Mouse (Mus musculus) intestine, postnatal 0 days (tissue): ENCODE data around the gene Gm9918. TPM values are rescaled to one million over a fixed set of nuclear protein-coding genes. Genes with fewer than 3 reads are reported as not detected.

Source experiments
- ATAC-seq: fragments of 200-750 bp; cut with Nextera tagmentation; 2 replicates; pipeline ENCODE4 v1.8.0; 2017; ENCODE audit warnings: mild to moderate bottlenecking, moderate TSS enrichment, moderate library complexity
- H3K27ac ChIP-seq: fragments of 300-500 bp; sonication (generic); 2 replicates; pipeline ENCODE4 v1.5.1; 2014; ENCODE audit warnings: mild to moderate bottlenecking, low read depth, low read length, moderate library complexity
- H3K27me3 ChIP-seq: fragments of 300-500 bp; sonication (generic); replicated peaks from 2 replicates; pipeline ENCODE4 v1.6.1; 2014; ENCODE audit warnings: low read length, mixed read lengths; ENCODE audit not compliant: control insufficient read depth, insufficient read depth
- H3K36me3 ChIP-seq: fragments of 300-500 bp; sonication (generic); 2 replicates; pipeline ENCODE4 v1.6.1; 2014; ENCODE audit warnings: mild to moderate bottlenecking, moderate library complexity; ENCODE audit not compliant: control insufficient read depth, insufficient read depth
- H3K4me1 ChIP-seq: fragments of 300-500 bp; sonication (generic); replicated peaks from 2 replicates; pipeline ENCODE4 v1.6.1; 2014; ENCODE audit warnings: antibody characterized with exemption, low read length, mixed read lengths; ENCODE audit not compliant: control insufficient read depth, insufficient read depth
- H3K4me2 ChIP-seq: fragments of 300-500 bp; sonication (generic); replicated peaks from 2 replicates; pipeline ENCODE4 v1.6.1; 2014; ENCODE audit warnings: low read depth, mild to moderate bottlenecking, moderate library complexity
- H3K4me3 ChIP-seq: fragments of 300-500 bp; sonication (generic); 2 replicates; pipeline ENCODE4 v1.5.1; 2014; ENCODE audit warnings: low read depth, low read length
- H3K9ac ChIP-seq: fragments of 300-500 bp; sonication (generic); 2 replicates; pipeline ENCODE4 v1.6.1; 2014; ENCODE audit warnings: mild to moderate bottlenecking, low read depth, low read length
- H3K9me3 ChIP-seq: fragments of 300-500 bp; sonication (generic); 2 replicates; pipeline ENCODE4 v1.6.1; 2016; ENCODE audit warnings: mixed run types; ENCODE audit not compliant: control insufficient read depth
- CTCF ChIP-seq: sonication (generic); IDR thresholded peaks from 2 replicates; pipeline ENCODE4 v1.5.1; 2016; ENCODE audit warnings: low read depth, mild to moderate bottlenecking, control low read depth, antibody characterized with exemption, moderate library complexity
- WGBS: fragments of 180-500 bp; shearing (Covaris S2); extraction: QIAGEN DNeasy Blood & Tissue Kit; methylation state at CpG from one replicate; pipeline ENCODE4 v1.1.7; 2014; 5-methylcytosine and 5-hydroxymethylcytosine counted together
- polyA plus RNA-seq: library from polyadenylated mRNA; unstranded; fragments of >200 nt; fragmentation: Nextera tagmentation; extraction: Ambion mirVana; gene quantifications from 2 replicates; pipeline ENCODE4 v1.2.1, GENCODE M21; 2015

Gm9918 gene
- polyA plus RNA-seq, 1 experiment from 2014 or later, result not detected

GRCm38 (mm10) chr15:102295633-102296367 is 25.4 kb downstream of the Gm9918 start, which contains the start of gene Espl1:
Gene Espl1 (plus strand): TSS chr15:102296266.
- peak; percentile 94 for ATAC-seq
- TF ChIP-seq CTCF, result no peak
- Histone ChIP-seq H3K4me1 (peaks cover 4% of the 10 kb centered on the region; the same call in 1 of the 2 replicates), H3K9ac (peak within 1 kb of the TSS; percentile 51; the same call in 1 of the 2 replicates), H3K9me3 (no peaks in the 10 kb centered on the region), H3K36me3 (peaks cover 7% of the 10 kb centered on the region), H3K4me3 (peak within 1 kb of the TSS; percentile 73), H3K27ac (no peak within 1 kb of the TSS), H3K27me3 (no peaks in the 10 kb centered on the region), H3K4me2 (peak within 1 kb of the TSS; percentile 97)
- 6% methylated on average over 25 of the region's 25 CpGs for WGBS

- Histone ChIP-seq H3K27ac (no peak overlapping the region), H3K4me3 (peak overlapping the region; percentile 73), H3K9me3 (no peaks in the 10 kb centered on the region), H3K36me3 (peaks cover 13% of the 10 kb centered on the region), H3K4me1 (peaks cover 4% of the 10 kb centered on the region; the same call in 1 of the 2 replicates), H3K27me3 (no peaks in the 10 kb centered on the region), H3K9ac (peak overlapping the region; percentile 51; the same call in 1 of the 2 replicates), H3K4me2 (peak overlapping the region; percentile 97)
- ATAC-seq, result no peak; the same call in 1 of the 2 replicates
- WGBS, result 3% methylated on average over 24 of the region's 24 CpGs
- no peak for TF ChIP-seq CTCF
Measured at GRCm38 (mm10) chr15:102296368-102297006, 26.1 kb downstream of the Gm9918 start.

- peaks cover 53% of the 10 kb centered on the region for H3K36me3 ChIP-seq
- H3K27me3 ChIP-seq, result no peaks in the 10 kb centered on the region
- no peak for ATAC-seq
- H3K9ac ChIP-seq, result no peak overlapping the region
- H3K27ac ChIP-seq, result no peak overlapping the region
- no peaks in the 10 kb centered on the region for H3K9me3 ChIP-seq
- WGBS, result 83% methylated on average over 6 of the region's 6 CpGs
- no peak overlapping the region for H3K4me3 ChIP-seq
- H3K4me1 ChIP-seq, result no peaks in the 10 kb centered on the region
- no peak for TF ChIP-seq CTCF
- H3K4me2 ChIP-seq, result no peak overlapping the region
Measured at GRCm38 (mm10) chr15:102302542-102302941, 32.2 kb downstream of the Gm9918 start.

- ATAC-seq, result no peak
- WGBS, result 90% methylated on average over 9 of the region's 9 CpGs
- Histone ChIP-seq H3K9me3 (no peaks in the 10 kb centered on the region), H3K4me2 (no peak overlapping the region), H3K27ac (no peak overlapping the region), H3K4me3 (no peak overlapping the region), H3K36me3 (peaks cover 72% of the 10 kb centered on the region), H3K4me1 (no peaks in the 10 kb centered on the region), H3K9ac (no peak overlapping the region), H3K27me3 (no peaks in the 10 kb centered on the region)
- no peak for TF ChIP-seq CTCF
Measured at GRCm38 (mm10) chr15:102308717-102309116, 38.4 kb downstream of the Gm9918 start.

GRCm38 (mm10) chr15:102310074-102310845 is 39.9 kb downstream of the Gm9918 start:
- no peak overlapping the region for H3K4me2 ChIP-seq
- H3K9me3 ChIP-seq, result no peaks in the 10 kb centered on the region
- WGBS, result 68% methylated on average over 10 of the region's 10 CpGs
- no peak overlapping the region for H3K27ac ChIP-seq
- TF ChIP-seq CTCF, result no peak
- no peak overlapping the region for H3K9ac ChIP-seq
- H3K36me3 ChIP-seq, result peaks cover 73% of the 10 kb centered on the region
- no peak overlapping the region for H3K4me3 ChIP-seq
- no peak for ATAC-seq
- H3K27me3 ChIP-seq, result no peaks in the 10 kb centered on the region
- no peaks in the 10 kb centered on the region for H3K4me1 ChIP-seq

GRCm38 (mm10) chr15:102311489-102311888 is 41.1 kb downstream of the Gm9918 start:
- Histone ChIP-seq H3K4me2 (no peak overlapping the region), H3K27ac (no peak overlapping the region), H3K36me3 (peaks cover 71% of the 10 kb centered on the region), H3K27me3 (no peaks in the 10 kb centered on the region), H3K4me1 (no peaks in the 10 kb centered on the region), H3K4me3 (no peak overlapping the region), H3K9ac (no peak overlapping the region), H3K9me3 (no peaks in the 10 kb centered on the region)
- no peak for TF ChIP-seq CTCF
- ATAC-seq, result no peak
